Mouse (Mus musculus): ENCODE data around the gene Cers6.

The Cers6 gene

DNA sequence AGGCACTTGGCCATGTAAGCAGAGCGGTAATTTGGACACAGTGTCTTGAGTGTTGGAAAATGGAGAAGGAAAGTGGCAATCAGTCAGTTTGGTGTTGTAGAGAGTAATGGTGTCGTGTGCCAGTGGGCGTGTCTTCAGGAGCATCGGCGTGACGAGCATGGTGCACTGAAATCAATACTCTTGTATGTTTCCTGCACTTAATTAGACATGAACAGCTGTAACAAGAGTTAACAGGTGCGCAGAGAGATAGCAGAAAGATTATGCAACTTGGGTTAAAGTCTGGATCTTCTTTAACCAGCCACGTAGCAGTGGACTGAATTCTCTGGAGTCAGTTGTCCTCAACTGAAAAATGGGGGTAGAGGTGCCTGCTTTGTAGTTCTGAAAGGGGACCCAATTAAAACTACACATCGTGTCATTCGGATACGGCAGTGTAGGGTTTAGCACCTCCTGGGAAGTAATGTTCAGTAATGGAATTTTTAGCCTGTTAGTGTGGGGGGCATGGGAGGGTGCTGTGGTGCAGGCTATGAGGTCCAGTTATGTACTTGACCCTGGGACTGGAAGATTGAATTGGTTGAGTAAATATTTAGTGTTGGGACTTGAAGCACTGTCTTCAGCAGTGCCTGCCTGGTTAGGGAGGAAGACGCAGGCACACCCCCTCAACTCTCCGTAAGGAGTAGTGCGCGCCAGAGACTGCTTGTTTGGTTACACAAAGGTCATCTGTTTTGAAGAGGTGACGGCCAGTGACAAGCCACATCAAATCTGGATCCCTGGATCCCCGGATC, 9.9 kb downstream of the Cers6 start:
- H3K27me3 ChIP-seq (ENCODE audit: insufficient read depth, low read length) = no peaks in the 10 kb centered on the region
- H3K9me3 ChIP-seq (ENCODE audit: low read length) = no peaks in the 10 kb centered on the region
- no peak overlapping the region for H3K4me3 ChIP-seq (replicated peaks; ENCODE audit: low read length)
- TF ChIP-seq NANOG (IDR thresholded peaks at IDR 0.05; ENCODE audit: borderline replicate concordance, low read length) (no peak), CTCF (conservative IDR thresholded peaks at IDR 0.05; ENCODE audit: low read length) (no peak), POU5F1 (IDR thresholded peaks at IDR 0.05; ENCODE audit: borderline replicate concordance, low read length) (no peak)
- no peaks in the 10 kb centered on the region for H3K36me3 ChIP-seq (ENCODE audit: insufficient read depth, low read length)
- peaks cover 37% of the 10 kb centered on the region for H3K4me1 ChIP-seq (replicated peaks; ENCODE audit: low read depth, low read length)

DNA sequence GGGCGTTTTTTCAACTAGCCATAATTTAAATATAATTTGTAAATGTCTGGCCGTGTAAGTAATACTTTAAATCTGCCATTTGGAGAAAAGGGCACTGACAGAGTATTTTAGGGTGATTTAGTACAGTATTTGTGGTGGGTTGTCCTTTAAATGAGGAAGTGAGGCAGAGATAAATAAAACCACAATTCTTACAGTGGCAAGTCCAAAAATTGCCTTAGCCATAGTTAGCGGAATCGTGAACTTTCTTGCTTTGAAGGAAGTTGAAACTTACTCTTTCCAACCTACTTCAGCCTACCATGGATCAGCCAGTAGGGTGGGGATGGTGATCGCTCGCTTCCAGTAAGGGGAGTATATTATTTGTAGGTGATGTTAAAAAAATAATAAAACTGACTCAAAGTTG, 11.8 kb downstream of the Cers6 start:
- no peaks in the 10 kb centered on the region for H3K36me3 ChIP-seq (ENCODE audit: insufficient read depth, low read length)
- peaks cover 33% of the 10 kb centered on the region for H3K4me1 ChIP-seq (replicated peaks; ENCODE audit: low read depth, low read length)
- H3K9me3 ChIP-seq (ENCODE audit: low read length) = no peaks in the 10 kb centered on the region
- H3K4me3 ChIP-seq (replicated peaks; ENCODE audit: low read length) = no peak overlapping the region
- no peaks in the 10 kb centered on the region for H3K27me3 ChIP-seq (ENCODE audit: insufficient read depth, low read length)
- no peak for TF ChIP-seq NANOG (IDR thresholded peaks at IDR 0.05; ENCODE audit: borderline replicate concordance, low read length)
- TF ChIP-seq CTCF (conservative IDR thresholded peaks at IDR 0.05; ENCODE audit: low read length) = no peak
- no peak for TF ChIP-seq POU5F1 (IDR thresholded peaks at IDR 0.05; ENCODE audit: borderline replicate concordance, low read length)

DNA sequence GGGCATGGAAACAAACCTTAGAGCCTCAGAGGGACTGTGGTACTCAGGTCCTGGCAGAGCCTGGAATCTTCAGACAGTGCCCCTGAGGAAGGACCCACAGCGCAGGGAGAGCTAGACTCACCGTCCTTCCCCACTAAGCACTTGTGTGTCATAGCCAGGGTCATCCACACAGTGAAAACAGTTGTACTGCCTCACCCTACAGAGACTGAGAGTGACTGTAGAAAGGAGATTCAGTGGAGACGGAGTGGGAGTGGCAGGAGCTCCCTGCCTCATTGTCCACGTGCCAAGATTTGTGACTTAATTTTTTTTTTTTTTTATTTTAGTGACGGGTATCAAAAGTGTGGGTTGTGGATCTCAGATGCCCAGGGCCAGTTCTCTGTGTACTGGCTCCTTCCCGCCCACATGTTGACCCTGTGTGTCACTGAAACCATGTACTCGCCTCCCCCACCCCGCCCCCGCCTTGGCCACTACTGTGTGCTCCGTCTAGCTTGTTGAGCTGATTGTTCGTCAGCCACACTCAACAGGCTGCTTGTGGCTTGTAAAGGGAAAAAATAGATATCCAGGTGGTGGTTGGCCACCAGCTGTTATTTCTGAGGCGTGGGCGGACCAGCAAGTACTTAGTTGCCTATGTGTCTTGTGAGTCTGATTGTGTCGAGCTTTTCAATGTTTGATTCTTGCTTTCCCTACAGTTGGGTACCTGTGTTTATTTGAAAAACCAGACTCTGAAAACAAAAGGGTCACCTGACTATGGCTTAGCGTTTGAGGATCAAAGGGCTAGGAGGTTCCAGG, 12.6 kb downstream of the Cers6 start:
- no peak for TF ChIP-seq POU5F1 (IDR thresholded peaks at IDR 0.05; ENCODE audit: borderline replicate concordance, low read length)
- no peak for TF ChIP-seq NANOG (IDR thresholded peaks at IDR 0.05; ENCODE audit: borderline replicate concordance, low read length)
- no peak for TF ChIP-seq CTCF (conservative IDR thresholded peaks at IDR 0.05; ENCODE audit: low read length)
- H3K27me3 ChIP-seq (ENCODE audit: insufficient read depth, low read length) = no peaks in the 10 kb centered on the region
- H3K36me3 ChIP-seq (ENCODE audit: insufficient read depth, low read length) = no peaks in the 10 kb centered on the region
- H3K4me3 ChIP-seq (replicated peaks; ENCODE audit: low read length) = peak overlapping the region; percentile 43
- H3K9me3 ChIP-seq (ENCODE audit: low read length) = no peaks in the 10 kb centered on the region
- H3K4me1 ChIP-seq (replicated peaks; ENCODE audit: low read depth, low read length) = peaks cover 33% of the 10 kb centered on the region

DNA sequence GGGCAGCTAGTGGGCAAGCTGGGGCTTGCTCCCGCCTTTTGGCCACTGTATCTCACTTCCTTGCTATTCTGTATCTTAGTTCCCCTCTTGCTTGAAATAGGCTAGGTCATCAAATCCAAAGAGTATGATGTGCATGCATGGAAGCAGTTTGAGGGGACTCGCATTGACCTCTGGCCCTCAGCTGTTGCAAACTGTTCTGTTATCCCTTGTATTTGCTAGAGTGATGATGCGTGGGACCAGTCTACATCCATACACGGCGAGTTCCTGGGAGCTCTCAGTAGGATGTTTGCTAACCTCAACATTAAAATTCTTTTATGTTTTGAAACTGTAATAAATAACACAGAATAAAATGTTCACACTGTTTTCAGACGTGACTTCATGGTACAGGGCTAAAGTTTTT, 13.3 kb downstream of the Cers6 start:
- peaks cover 31% of the 10 kb centered on the region for H3K4me1 ChIP-seq (replicated peaks; ENCODE audit: low read depth, low read length)
- TF ChIP-seq CTCF (conservative IDR thresholded peaks at IDR 0.05; ENCODE audit: low read length) (no peak), POU5F1 (IDR thresholded peaks at IDR 0.05; ENCODE audit: borderline replicate concordance, low read length) (no peak), NANOG (IDR thresholded peaks at IDR 0.05; ENCODE audit: borderline replicate concordance, low read length) (no peak)
- H3K36me3 ChIP-seq (ENCODE audit: insufficient read depth, low read length) = no peaks in the 10 kb centered on the region

DNA sequence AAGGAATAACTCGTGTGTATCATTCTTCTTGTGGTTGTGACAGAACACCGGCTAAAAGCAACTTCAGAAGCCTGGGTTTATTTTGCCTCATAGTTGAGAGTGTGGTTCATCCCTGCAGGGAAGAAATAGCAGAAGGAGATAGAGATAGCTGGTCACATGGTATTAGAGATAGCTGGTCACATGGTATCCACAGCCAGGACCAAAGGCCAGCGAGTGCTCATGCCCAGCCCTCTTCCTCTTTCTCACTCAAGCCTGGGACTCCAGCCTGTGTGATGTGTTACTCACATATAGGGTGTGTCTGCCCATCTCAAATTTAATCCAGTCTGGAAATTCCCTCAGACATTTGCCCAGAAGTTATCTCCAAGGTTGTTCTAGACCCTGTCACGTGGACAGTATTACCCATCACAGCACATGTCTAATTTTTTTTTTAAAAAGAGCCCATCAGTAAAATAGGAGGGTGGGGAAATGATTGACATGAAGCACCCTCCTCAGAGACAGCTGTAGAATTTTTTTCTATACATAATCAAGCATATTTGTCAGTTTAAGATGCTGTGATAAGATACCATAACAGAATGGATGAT, 17.9 kb downstream of the Cers6 start:
- TF ChIP-seq POU5F1 (IDR thresholded peaks at IDR 0.05; ENCODE audit: borderline replicate concordance, low read length) (no peak), NANOG (IDR thresholded peaks at IDR 0.05; ENCODE audit: borderline replicate concordance, low read length) (no peak), CTCF (conservative IDR thresholded peaks at IDR 0.05; ENCODE audit: low read length) (no peak)
- Histone ChIP-seq H3K4me1 (replicated peaks; ENCODE audit: low read depth, low read length) (peaks cover 10% of the 10 kb centered on the region), H3K36me3 (ENCODE audit: insufficient read depth, low read length) (no peaks in the 10 kb centered on the region), H3K27me3 (ENCODE audit: insufficient read depth, low read length) (no peaks in the 10 kb centered on the region), H3K4me3 (replicated peaks; ENCODE audit: low read length) (no peak overlapping the region), H3K9me3 (ENCODE audit: low read length) (no peaks in the 10 kb centered on the region)

More for the DNA sequence above, 13.3 kb downstream of the Cers6 start:
- Histone ChIP-seq H3K9me3 (ENCODE audit: low read length) (no peaks in the 10 kb centered on the region), H3K4me3 (replicated peaks; ENCODE audit: low read length) (peak overlapping the region; percentile 43), H3K27me3 (ENCODE audit: insufficient read depth, low read length) (no peaks in the 10 kb centered on the region)

DNA sequence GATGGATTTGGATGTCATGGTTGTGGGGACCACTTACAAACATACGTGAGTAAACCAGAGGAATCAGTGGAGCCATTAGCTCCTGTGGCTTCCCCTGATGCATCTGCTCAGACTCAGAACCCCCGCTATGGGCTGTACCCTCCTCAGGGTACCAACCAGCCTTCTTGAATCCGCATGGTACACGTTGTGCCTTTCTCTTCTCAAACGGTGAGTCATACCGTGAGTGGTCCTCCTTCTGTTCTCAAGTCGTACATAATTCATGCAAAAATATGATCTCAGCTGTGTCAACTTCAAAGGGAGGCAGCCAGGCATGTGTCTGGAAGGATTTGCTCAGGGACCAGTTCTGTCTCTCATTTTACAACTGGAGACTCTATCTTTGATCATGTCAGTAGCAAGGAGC, 23.3 kb downstream of the Cers6 start:
- no peaks in the 10 kb centered on the region for H3K9me3 ChIP-seq (ENCODE audit: low read length)
- H3K27me3 ChIP-seq (ENCODE audit: insufficient read depth, low read length) = no peaks in the 10 kb centered on the region
- no peak overlapping the region for H3K4me3 ChIP-seq (replicated peaks; ENCODE audit: low read length)
- H3K36me3 ChIP-seq (ENCODE audit: insufficient read depth, low read length) = no peaks in the 10 kb centered on the region
- peaks cover 46% of the 10 kb centered on the region for H3K4me1 ChIP-seq (replicated peaks; ENCODE audit: low read depth, low read length)
- no peak for TF ChIP-seq NANOG (IDR thresholded peaks at IDR 0.05; ENCODE audit: borderline replicate concordance, low read length)
- TF ChIP-seq CTCF (conservative IDR thresholded peaks at IDR 0.05; ENCODE audit: low read length) = no peak
- no peak for TF ChIP-seq POU5F1 (IDR thresholded peaks at IDR 0.05; ENCODE audit: borderline replicate concordance, low read length)

DNA sequence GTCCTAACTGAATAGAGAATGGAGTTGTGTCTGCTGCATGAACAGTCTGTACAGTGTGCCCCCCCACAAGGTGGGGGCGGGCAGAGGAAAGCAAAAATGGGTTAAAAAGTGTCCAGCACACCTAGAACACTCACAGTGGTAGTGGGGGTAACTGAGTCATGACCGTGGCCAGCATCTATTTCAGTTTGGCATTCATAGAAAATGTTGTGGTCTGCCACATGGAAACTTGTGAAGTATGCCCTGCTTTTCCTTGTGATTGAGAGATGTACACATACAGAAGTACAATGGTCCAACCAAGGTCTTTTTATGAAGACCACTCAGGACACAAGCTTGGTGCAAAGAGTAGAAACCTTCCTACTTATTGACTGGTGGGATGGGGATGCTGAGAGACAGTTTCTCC, 24.0 kb downstream of the Cers6 start:
- no peak overlapping the region for H3K4me3 ChIP-seq (replicated peaks; ENCODE audit: low read length)
- peaks cover 52% of the 10 kb centered on the region for H3K4me1 ChIP-seq (replicated peaks; ENCODE audit: low read depth, low read length)
- H3K36me3 ChIP-seq (ENCODE audit: insufficient read depth, low read length) = no peaks in the 10 kb centered on the region
- no peak for TF ChIP-seq POU5F1 (IDR thresholded peaks at IDR 0.05; ENCODE audit: borderline replicate concordance, low read length)
- no peak for TF ChIP-seq CTCF (conservative IDR thresholded peaks at IDR 0.05; ENCODE audit: low read length)
- no peak for TF ChIP-seq NANOG (IDR thresholded peaks at IDR 0.05; ENCODE audit: borderline replicate concordance, low read length)
- no peaks in the 10 kb centered on the region for H3K9me3 ChIP-seq (ENCODE audit: low read length)
- H3K27me3 ChIP-seq (ENCODE audit: insufficient read depth, low read length) = no peaks in the 10 kb centered on the region

DNA sequence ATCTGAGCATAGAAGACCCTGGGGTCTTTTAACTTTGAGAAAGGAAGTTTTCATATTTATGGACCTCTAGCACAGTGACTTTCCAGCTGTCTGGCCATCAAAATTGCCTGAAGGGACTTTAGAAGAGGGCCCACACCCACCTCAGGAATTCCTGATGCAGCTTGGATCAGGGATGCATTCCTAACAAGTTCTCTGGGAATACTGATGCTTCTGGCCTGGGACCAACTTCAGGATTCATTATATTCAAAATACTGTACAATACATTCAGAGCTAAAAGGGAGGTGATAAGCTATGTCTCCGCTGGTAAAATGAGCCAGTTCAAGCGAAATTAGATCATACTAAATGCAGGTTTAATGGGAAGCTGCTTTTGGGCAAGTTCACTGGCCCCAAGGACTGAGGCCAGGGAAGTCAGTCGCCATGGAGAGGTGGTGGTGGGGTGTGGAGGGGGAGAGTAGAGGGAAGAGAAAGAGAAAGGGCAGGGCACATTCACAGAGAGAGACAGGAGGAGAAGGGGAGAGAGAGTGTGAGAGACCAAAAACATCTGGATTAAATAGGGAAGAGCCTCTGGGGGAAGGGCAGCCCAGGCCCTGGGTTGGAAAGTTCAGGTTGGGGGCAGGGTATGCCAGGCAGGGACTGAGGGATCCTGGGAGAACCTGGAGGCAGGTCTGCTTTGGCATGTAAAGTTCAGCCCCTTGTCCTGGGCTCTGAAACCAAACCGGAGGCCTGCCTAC, 24.7 kb downstream of the Cers6 start:
- no peaks in the 10 kb centered on the region for H3K36me3 ChIP-seq (ENCODE audit: insufficient read depth, low read length)
- H3K27me3 ChIP-seq (ENCODE audit: insufficient read depth, low read length) = no peaks in the 10 kb centered on the region
- H3K4me3 ChIP-seq (replicated peaks; ENCODE audit: low read length) = peak overlapping the region; percentile 26; the same call in 1 of the 2 replicates
- no peaks in the 10 kb centered on the region for H3K9me3 ChIP-seq (ENCODE audit: low read length)
- no peak for TF ChIP-seq CTCF (conservative IDR thresholded peaks at IDR 0.05; ENCODE audit: low read length)
- TF ChIP-seq NANOG (IDR thresholded peaks at IDR 0.05; ENCODE audit: borderline replicate concordance, low read length) = no peak
- TF ChIP-seq POU5F1 (IDR thresholded peaks at IDR 0.05; ENCODE audit: borderline replicate concordance, low read length) = no peak
- H3K4me1 ChIP-seq (replicated peaks; ENCODE audit: low read depth, low read length) = peaks cover 54% of the 10 kb centered on the region

Data from E14TG2a.4 (cell line).